Mouse (Mus musculus): ENCODE results near the gene Gm6096.

The Gm6096 gene

GRCm38 (mm10) chr7:34235602-34236001 lies 15.2 kb upstream of the Gm6096 start:
- no peak for DNase-seq (ENCODE audit: low read depth)

GRCm38 (mm10) chr7:34238086-34238485 lies 12.8 kb upstream of the Gm6096 start:
- DNase-seq (ENCODE audit: low read depth), result no peak

GRCm38 (mm10) chr7:34242176-34242575 lies 8.7 kb upstream of the Gm6096 start:
- DNase-seq (ENCODE audit: low read depth), result no peak

GRCm38 (mm10) chr7:34246870-34247499 lies 3.9 kb upstream of the Gm6096 start:
- DNase-seq (ENCODE audit: low read depth), result no peak

GRCm38 (mm10) chr7:34252030-34252429 lies 1.2 kb downstream of the Gm6096 start:
- no peak for DNase-seq (ENCODE audit: low read depth)

- no peak for DNase-seq (ENCODE audit: low read depth)
Observed at GRCm38 (mm10) chr7:34255137-34255536, 4.3 kb downstream of the Gm6096 start.

GRCm38 (mm10) chr7:34255916-34256315 lies 5.1 kb downstream of the Gm6096 start:
- DNase-seq (ENCODE audit: low read depth), result no peak

GRCm38 (mm10) chr7:34257279-34257678 lies 6.4 kb downstream of the Gm6096 start:
- DNase-seq (ENCODE audit: low read depth), result no peak

- no peak for DNase-seq (ENCODE audit: low read depth)
Observed at GRCm38 (mm10) chr7:34258407-34258806, 7.6 kb downstream of the Gm6096 start.

- DNase-seq (ENCODE audit: low read depth), result no peak
Observed at GRCm38 (mm10) chr7:34263437-34263836, 12.6 kb downstream of the Gm6096 start.

- peak; percentile 25 for DNase-seq (ENCODE audit: low read depth)
Observed at GRCm38 (mm10) chr7:34265876-34266346, 15.1 kb downstream of the Gm6096 start.

- DNase-seq (ENCODE audit: low read depth), result no peak
Observed at GRCm38 (mm10) chr7:34266421-34266820, 15.6 kb downstream of the Gm6096 start.

- DNase-seq (ENCODE audit: low read depth), result no peak
Observed at GRCm38 (mm10) chr7:34268463-34268862, 17.6 kb downstream of the Gm6096 start.

GRCm38 (mm10) chr7:34272465-34272864 lies 21.6 kb downstream of the Gm6096 start:
- no peak for DNase-seq (ENCODE audit: low read depth)

GRCm38 (mm10) chr7:34276066-34276465 lies 25.2 kb downstream of the Gm6096 start:
- DNase-seq (ENCODE audit: low read depth), result no peak

- no peak for DNase-seq (ENCODE audit: low read depth)
Observed at GRCm38 (mm10) chr7:34277656-34278055, 26.8 kb downstream of the Gm6096 start.

GRCm38 (mm10) chr7:34290450-34291151 lies 39.8 kb downstream of the Gm6096 start:
- no peak for DNase-seq (ENCODE audit: low read depth)

GRCm38 (mm10) chr7:34291265-34291664 lies 40.4 kb downstream of the Gm6096 start:
- DNase-seq (ENCODE audit: low read depth), result no peak

GRCm38 (mm10) chr7:34292633-34293032 lies 41.8 kb downstream of the Gm6096 start:
- DNase-seq (ENCODE audit: low read depth), result no peak

- DNase-seq (ENCODE audit: low read depth), result no peak
Observed at GRCm38 (mm10) chr7:34296124-34296523, 45.3 kb downstream of the Gm6096 start.

GRCm38 (mm10) chr7:34298818-34299217 lies 48.0 kb downstream of the Gm6096 start:
- no peak for DNase-seq (ENCODE audit: low read depth)
